Mouse (Mus musculus): ENCODE measurements around the gene Rapgef3. TPM values are rescaled to one million over a fixed set of nuclear protein-coding genes. Genes with fewer than 3 reads are reported as not detected.

Gene Rapgef3
- polyA plus RNA-seq, 1 experiment = not detected

GRCm38 (mm10) chr15:97796674-97797310 lies 29.0 kb upstream of the Rapgef3 start:
- WGBS = 94% methylated on average over 17 of the region's 17 CpGs
- TF ChIP-seq CTCF (IDR thresholded peaks at IDR 0.05; ENCODE audit: insufficient read depth, low read depth, low read length) (no peak), POLR2A (IDR thresholded peaks at IDR 0.05; ENCODE audit: insufficient read depth, low read depth, low read length) (no peak)
- peaks cover 6% of the 10 kb centered on the region for H3K4me1 ChIP-seq (ENCODE audit: control insufficient read depth, insufficient read depth, low read length)
- no peak overlapping the region for H3K4me3 ChIP-seq (ENCODE audit: insufficient read depth, low read depth, low read length)
- no peak overlapping the region for H3K27ac ChIP-seq (ENCODE audit: insufficient read depth, low read depth, low read length)

- Histone ChIP-seq H3K27ac (ENCODE audit: insufficient read depth, low read depth, low read length) (no peak overlapping the region), H3K4me3 (ENCODE audit: insufficient read depth, low read depth, low read length) (no peak overlapping the region), H3K4me1 (ENCODE audit: control insufficient read depth, insufficient read depth, low read length) (peaks cover 6% of the 10 kb centered on the region)
- 93% methylated on average over 10 of the region's 10 CpGs for WGBS
- TF ChIP-seq POLR2A (IDR thresholded peaks at IDR 0.05; ENCODE audit: insufficient read depth, low read depth, low read length) = no peak
- no peak for TF ChIP-seq CTCF (IDR thresholded peaks at IDR 0.05; ENCODE audit: insufficient read depth, low read depth, low read length)
These were observed 27.9 kb upstream of the Rapgef3 start for GRCm38 (mm10) chr15:97795559-97796235.

- 73% methylated on average over 5 of the region's 5 CpGs for WGBS
- no peak overlapping the region for H3K4me3 ChIP-seq (ENCODE audit: insufficient read depth, low read depth, low read length)
- TF ChIP-seq CTCF (IDR thresholded peaks at IDR 0.05; ENCODE audit: insufficient read depth, low read depth, low read length) (no peak), POLR2A (IDR thresholded peaks at IDR 0.05; ENCODE audit: insufficient read depth, low read depth, low read length) (no peak)
These were observed 26.5 kb upstream of the Rapgef3 start for GRCm38 (mm10) chr15:97794268-97794667.

DNA sequence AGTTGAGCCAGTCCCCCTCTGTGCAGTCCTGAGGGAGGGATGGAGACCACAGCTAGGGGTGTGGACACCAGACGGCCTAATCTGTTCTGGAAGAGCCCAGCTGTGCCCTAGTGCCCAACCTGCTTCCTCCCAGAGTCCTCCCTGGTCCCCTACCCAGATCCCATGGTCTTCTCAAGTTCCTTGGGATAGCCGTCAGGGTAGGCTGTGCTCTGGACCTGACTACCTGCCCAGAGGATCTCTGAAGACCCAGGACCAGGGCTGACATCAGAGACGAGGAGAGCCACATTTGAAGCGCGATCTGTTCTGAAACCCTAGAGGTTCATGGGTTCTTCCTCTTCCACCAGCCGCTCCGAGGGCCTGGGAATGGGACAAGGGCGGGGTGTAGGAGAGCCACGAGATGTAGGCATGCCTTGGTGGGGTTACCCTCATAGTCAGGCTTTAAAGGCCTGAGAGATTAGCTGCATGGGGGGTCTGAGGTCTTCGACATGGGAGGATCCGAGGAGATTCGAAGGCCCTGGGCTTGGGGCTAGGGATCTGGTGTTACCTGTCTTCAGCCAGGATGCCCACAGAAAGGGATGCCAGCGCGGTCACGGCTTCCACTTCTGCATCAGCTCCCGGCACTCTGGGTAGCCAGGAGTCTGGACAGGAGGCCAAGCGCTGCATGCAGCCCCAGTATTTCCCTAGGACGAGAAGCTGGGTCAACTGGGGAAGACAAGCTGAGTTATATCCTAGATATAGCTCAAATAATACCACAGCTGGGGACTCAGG lies 25.8 kb upstream of the Rapgef3 start:
- H3K27ac ChIP-seq (ENCODE audit: insufficient read depth, low read depth, low read length) = no peak overlapping the region
- 94% methylated on average over 18 of the region's 18 CpGs for WGBS
- no peak overlapping the region for H3K4me3 ChIP-seq (ENCODE audit: insufficient read depth, low read depth, low read length)
- H3K4me1 ChIP-seq (ENCODE audit: control insufficient read depth, insufficient read depth, low read length) = peaks cover 18% of the 10 kb centered on the region
- TF ChIP-seq CTCF (IDR thresholded peaks at IDR 0.05; ENCODE audit: insufficient read depth, low read depth, low read length) = no peak
- TF ChIP-seq POLR2A (IDR thresholded peaks at IDR 0.05; ENCODE audit: insufficient read depth, low read depth, low read length) = no peak

More at GRCm38 (mm10) chr15:97794268-97794667, 26.5 kb upstream of the Rapgef3 start:
- Histone ChIP-seq H3K27ac (ENCODE audit: insufficient read depth, low read depth, low read length) (no peak overlapping the region), H3K4me1 (ENCODE audit: control insufficient read depth, insufficient read depth, low read length) (peaks cover 12% of the 10 kb centered on the region)

- Histone ChIP-seq H3K4me1 (ENCODE audit: control insufficient read depth, insufficient read depth, low read length) (peaks cover 32% of the 10 kb centered on the region), H3K27ac (ENCODE audit: insufficient read depth, low read depth, low read length) (no peak overlapping the region), H3K4me3 (ENCODE audit: insufficient read depth, low read depth, low read length) (no peak overlapping the region)
- WGBS = 84% methylated on average over 11 of the region's 11 CpGs
- TF ChIP-seq POLR2A (IDR thresholded peaks at IDR 0.05; ENCODE audit: insufficient read depth, low read depth, low read length) (no peak), CTCF (IDR thresholded peaks at IDR 0.05; ENCODE audit: insufficient read depth, low read depth, low read length) (no peak)
These were observed 23.4 kb upstream of the Rapgef3 start for GRCm38 (mm10) chr15:97791126-97791700.

DNA sequence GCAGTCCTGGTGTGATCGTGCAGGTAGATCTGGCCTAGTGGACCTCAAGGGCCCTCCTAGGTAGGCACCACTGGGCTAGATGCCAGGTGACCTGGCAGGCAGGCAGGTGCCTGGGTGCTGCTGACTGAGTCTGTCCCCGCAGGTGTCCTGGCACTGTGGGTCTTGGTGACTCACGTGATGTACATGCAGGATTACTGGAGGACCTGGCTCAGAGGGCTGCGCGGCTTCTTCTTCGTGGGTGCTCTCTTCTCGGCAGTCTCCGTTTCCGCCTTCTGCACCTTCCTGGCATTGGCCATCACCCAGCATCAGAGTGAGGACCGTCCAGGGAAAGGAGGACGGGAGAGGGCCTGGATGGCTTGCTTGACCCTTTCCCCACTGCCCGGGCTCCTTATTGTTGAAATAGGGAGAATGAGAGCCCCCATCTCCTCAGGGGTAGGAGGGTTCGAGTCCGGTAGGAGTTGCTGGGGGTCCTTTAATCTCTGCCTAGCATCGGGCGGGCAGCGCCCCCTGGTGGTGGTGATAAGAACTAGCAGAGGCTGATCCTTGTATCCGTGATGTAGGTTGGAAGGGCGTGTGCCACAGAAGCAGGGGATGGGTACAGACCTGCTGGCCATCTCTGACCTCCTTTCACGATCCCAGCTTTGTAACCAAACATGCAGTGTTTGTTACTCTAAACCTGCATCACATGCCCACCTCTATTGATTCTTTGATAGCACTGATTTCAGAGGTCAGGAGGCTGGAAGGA lies 22.2 kb upstream of the Rapgef3 start:
- 42% methylated on average over 20 of the region's 20 CpGs for WGBS
- no peak overlapping the region for H3K4me3 ChIP-seq (ENCODE audit: insufficient read depth, low read depth, low read length)
- H3K27ac ChIP-seq (ENCODE audit: insufficient read depth, low read depth, low read length) = peak overlapping the region; percentile 39; the same call in 1 of the 2 replicates
- TF ChIP-seq POLR2A (IDR thresholded peaks at IDR 0.05; ENCODE audit: insufficient read depth, low read depth, low read length) (no peak), CTCF (IDR thresholded peaks at IDR 0.05; ENCODE audit: insufficient read depth, low read depth, low read length) (peak; percentile 83)
- H3K4me1 ChIP-seq (ENCODE audit: control insufficient read depth, insufficient read depth, low read length) = peaks cover 41% of the 10 kb centered on the region

DNA sequence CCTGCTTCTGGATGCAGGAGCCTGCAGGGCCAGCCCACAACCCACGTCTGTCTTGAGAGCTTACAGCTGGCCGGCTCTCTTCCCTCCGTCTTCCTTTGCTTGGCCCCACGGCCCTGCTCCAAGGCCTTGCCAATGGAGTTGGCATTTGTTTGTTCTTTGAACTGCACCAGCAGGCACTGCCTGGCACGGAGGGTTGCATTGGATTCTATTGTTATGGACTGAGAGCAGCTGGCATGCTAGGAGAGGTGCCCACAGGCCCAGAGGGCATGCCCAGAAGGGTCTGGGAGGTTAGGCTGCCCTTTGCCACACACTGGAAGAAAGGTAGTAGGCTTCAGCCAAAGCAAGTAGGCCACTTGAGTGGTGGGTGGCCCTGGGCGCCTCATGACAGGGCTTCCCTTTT lies 21.0 kb upstream of the Rapgef3 start:
- TF ChIP-seq POLR2A (IDR thresholded peaks at IDR 0.05; ENCODE audit: insufficient read depth, low read depth, low read length) = no peak
- TF ChIP-seq CTCF (IDR thresholded peaks at IDR 0.05; ENCODE audit: insufficient read depth, low read depth, low read length) = no peak
- Histone ChIP-seq H3K27ac (ENCODE audit: insufficient read depth, low read depth, low read length) (peak overlapping the region; percentile 1; the same call in 1 of the 2 replicates), H3K4me3 (ENCODE audit: insufficient read depth, low read depth, low read length) (no peak overlapping the region), H3K4me1 (ENCODE audit: control insufficient read depth, insufficient read depth, low read length) (peaks cover 42% of the 10 kb centered on the region)
- 24% methylated on average over 6 of the region's 6 CpGs for WGBS
